Mouse (Mus musculus): ENCODE measurements around the gene Tango6. TPM values are rescaled to one million over a fixed set of nuclear protein-coding genes. Genes with fewer than 3 reads are reported as not detected.

The Tango6 gene
- polyA plus RNA-seq, 1 experiment from 2014 or later: 6.4 TPM

DNA sequence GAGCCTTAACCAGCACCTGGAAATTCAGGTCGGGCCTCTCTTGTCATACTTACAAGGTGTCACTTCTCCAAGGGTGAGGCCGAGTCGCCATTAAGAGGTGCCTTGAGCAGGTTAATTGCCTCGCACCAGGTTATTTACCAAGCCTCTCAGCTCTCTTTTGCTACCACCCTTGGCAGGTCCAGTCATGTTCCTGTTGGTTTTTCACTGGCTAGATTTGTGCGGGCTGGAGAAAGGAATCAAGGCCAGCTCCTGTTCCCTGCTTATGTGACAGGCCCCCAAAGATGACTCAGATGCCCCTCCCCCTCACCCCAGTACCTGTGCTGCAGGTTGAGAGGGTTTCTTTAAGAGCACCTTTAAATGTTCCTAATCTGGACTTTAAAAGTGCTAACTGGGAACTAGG, 36.1 kb upstream of the Tango6 start:
- no peak overlapping the region for H3K4me2 ChIP-seq
- no peaks in the 10 kb centered on the region for H3K4me1 ChIP-seq
- H3K27me3 ChIP-seq (replicated peaks): 0 out of 2 replicates have a peak, but pooled peaks cover 3% of the 10 kb centered on the region
- ATAC-seq: no peak
- no peak overlapping the region for H3K27ac ChIP-seq
- WGBS (ENCODE audit: insufficient replicate concordance): 67% methylated on average over 5 of the region's 5 CpGs
- no peaks in the 10 kb centered on the region for H3K36me3 ChIP-seq
- H3K9me3 ChIP-seq (replicated peaks): no peaks in the 10 kb centered on the region
- H3K9ac ChIP-seq: no peak overlapping the region
- no peak overlapping the region for H3K4me3 ChIP-seq

GRCm38 (mm10) chr8:106647387-106647786, 35.5 kb upstream of the Tango6 start:
- Histone ChIP-seq H3K36me3 (no peaks in the 10 kb centered on the region), H3K27ac (no peak overlapping the region), H3K4me2 (no peak overlapping the region), H3K9me3 (replicated peaks) (no peaks in the 10 kb centered on the region), H3K9ac (no peak overlapping the region), H3K4me3 (no peak overlapping the region), H3K4me1 (no peaks in the 10 kb centered on the region), H3K27me3 (replicated peaks) (0 out of 2 replicates have a peak, but pooled peaks cover 3% of the 10 kb centered on the region)
- WGBS (ENCODE audit: insufficient replicate concordance): 22% methylated on average over 2 of the region's 2 CpGs
- no peak for ATAC-seq

DNA sequence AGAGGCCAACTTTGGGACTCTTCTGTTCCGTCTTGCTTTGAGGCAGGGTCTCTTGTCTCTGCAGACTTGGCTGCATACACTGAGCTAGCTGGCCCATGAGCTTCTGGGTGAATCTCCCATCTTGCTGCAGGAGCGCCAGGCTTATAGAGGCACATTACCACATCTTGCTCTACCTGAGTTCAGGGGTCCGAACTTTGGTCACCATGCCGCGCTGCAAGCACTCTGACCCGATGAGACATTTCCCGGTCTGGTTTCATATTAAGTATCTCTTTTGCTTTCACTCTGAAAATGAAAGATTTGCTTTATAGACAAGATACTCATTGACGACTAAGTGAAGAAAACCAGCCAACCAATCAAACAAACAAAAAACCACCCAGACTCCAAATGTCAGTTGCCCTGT, 34.4 kb upstream of the Tango6 start:
- WGBS (ENCODE audit: insufficient replicate concordance): 72% methylated on average over 8 of the region's 8 CpGs
- Histone ChIP-seq H3K9ac (no peak overlapping the region), H3K4me2 (no peak overlapping the region), H3K4me1 (no peaks in the 10 kb centered on the region), H3K36me3 (no peaks in the 10 kb centered on the region), H3K9me3 (replicated peaks) (no peaks in the 10 kb centered on the region), H3K27me3 (replicated peaks) (0 out of 2 replicates have a peak, but pooled peaks cover 3% of the 10 kb centered on the region), H3K27ac (no peak overlapping the region), H3K4me3 (no peak overlapping the region)
- ATAC-seq: no peak

- H3K27me3 ChIP-seq (replicated peaks): no peaks in the 10 kb centered on the region
- WGBS (ENCODE audit: insufficient replicate concordance): 42% methylated on average over 3 of the region's 3 CpGs
- no peak for ATAC-seq
- 0 out of 2 replicates have a peak, but pooled peaks cover 2% of the 10 kb centered on the region for H3K36me3 ChIP-seq
- H3K4me1 ChIP-seq: no peaks in the 10 kb centered on the region
- no peak overlapping the region for H3K4me3 ChIP-seq
- H3K27ac ChIP-seq: no peak overlapping the region
- H3K9ac ChIP-seq: no peak overlapping the region
- H3K9me3 ChIP-seq (replicated peaks): no peaks in the 10 kb centered on the region
- H3K4me2 ChIP-seq: no peak overlapping the region
These were observed 30.9 kb upstream of the Tango6 start for GRCm38 (mm10) chr8:106651994-106652393.

DNA sequence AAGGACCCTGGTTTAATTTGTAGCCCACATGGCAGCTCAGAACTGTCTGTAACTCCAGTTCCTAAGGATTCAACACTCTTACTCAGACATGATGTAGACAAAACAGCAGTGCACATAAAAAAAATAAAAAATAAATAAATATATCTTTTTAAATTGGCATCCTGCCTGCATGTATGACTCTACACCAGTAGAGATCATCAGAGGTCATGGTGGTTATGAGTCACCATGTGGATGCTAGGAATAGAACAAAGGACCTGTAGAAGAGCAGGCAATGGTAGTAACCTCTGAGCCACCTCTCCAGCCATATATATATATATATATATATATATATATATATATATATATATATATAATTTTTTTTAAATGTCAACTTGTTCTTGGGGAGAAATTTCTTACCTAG, 26.8 kb upstream of the Tango6 start:
- Histone ChIP-seq H3K9me3 (replicated peaks) (no peaks in the 10 kb centered on the region), H3K4me2 (no peak overlapping the region), H3K9ac (no peak overlapping the region), H3K27ac (no peak overlapping the region), H3K27me3 (replicated peaks) (no peaks in the 10 kb centered on the region), H3K4me1 (no peaks in the 10 kb centered on the region), H3K4me3 (no peak overlapping the region), H3K36me3 (0 out of 2 replicates have a peak, but pooled peaks cover 2% of the 10 kb centered on the region)
- ATAC-seq: no peak

GRCm38 (mm10) chr8:106672786-106673185, 10.1 kb upstream of the Tango6 start:
- WGBS (ENCODE audit: insufficient replicate concordance): 64% methylated on average over 2 of the region's 2 CpGs
- Histone ChIP-seq H3K4me2 (no peak overlapping the region), H3K27me3 (replicated peaks) (0 out of 2 replicates have a peak, but pooled peaks cover 4% of the 10 kb centered on the region), H3K4me1 (no peaks in the 10 kb centered on the region), H3K9me3 (replicated peaks) (no peaks in the 10 kb centered on the region), H3K4me3 (no peak overlapping the region), H3K9ac (no peak overlapping the region), H3K27ac (no peak overlapping the region), H3K36me3 (no peaks in the 10 kb centered on the region)
- ATAC-seq: no peak

GRCm38 (mm10) chr8:106674318-106674717, 8.6 kb upstream of the Tango6 start:
- no peak overlapping the region for H3K9ac ChIP-seq
- no peak overlapping the region for H3K4me2 ChIP-seq
- H3K4me3 ChIP-seq: no peak overlapping the region
- H3K27ac ChIP-seq: no peak overlapping the region
- ATAC-seq: no peak
- whole genome bisulfite sequencing (ENCODE audit: insufficient replicate concordance): 91% methylated on average over 15 of the region's 15 CpGs
- no peaks in the 10 kb centered on the region for H3K9me3 ChIP-seq (replicated peaks)
- H3K27me3 ChIP-seq (replicated peaks): 0 out of 2 replicates have a peak, but pooled peaks cover 4% of the 10 kb centered on the region
- H3K36me3 ChIP-seq: no peaks in the 10 kb centered on the region
- H3K4me1 ChIP-seq: no peaks in the 10 kb centered on the region

DNA sequence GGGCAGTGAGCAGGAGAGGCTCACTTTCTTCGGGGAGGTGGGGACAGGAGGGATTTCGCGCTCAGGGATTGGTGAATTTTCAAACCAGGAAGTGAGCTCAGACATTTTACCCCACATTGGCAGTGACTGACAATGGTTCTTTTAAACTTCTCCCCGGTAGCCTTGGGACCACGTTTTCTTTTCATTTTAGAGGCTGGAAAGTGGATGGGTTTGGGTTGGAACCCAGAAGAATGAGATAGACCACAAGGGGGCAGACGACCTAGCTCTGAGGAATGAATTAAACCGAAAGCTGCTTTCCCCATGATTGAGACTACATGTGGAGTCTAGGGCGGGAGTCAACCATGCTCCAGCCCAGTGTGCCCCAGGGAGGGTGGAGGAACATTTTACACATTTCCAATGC, 8.0 kb upstream of the Tango6 start:
- H3K9me3 ChIP-seq (replicated peaks): no peaks in the 10 kb centered on the region
- H3K36me3 ChIP-seq: no peaks in the 10 kb centered on the region
- no peak overlapping the region for H3K4me3 ChIP-seq
- 61% methylated on average over 8 of the region's 8 CpGs for WGBS (ENCODE audit: insufficient replicate concordance)
- H3K27ac ChIP-seq: no peak overlapping the region
- no peaks in the 10 kb centered on the region for H3K4me1 ChIP-seq
- no peak overlapping the region for H3K9ac ChIP-seq
- ATAC-seq: no peak
- H3K4me2 ChIP-seq: no peak overlapping the region
- 0 out of 2 replicates have a peak, but pooled peaks cover 4% of the 10 kb centered on the region for H3K27me3 ChIP-seq (replicated peaks)

- Histone ChIP-seq H3K27ac (no peak overlapping the region), H3K27me3 (replicated peaks) (no peaks in the 10 kb centered on the region), H3K4me2 (no peak overlapping the region), H3K36me3 (peaks cover 7% of the 10 kb centered on the region), H3K9me3 (replicated peaks) (no peaks in the 10 kb centered on the region), H3K9ac (no peak overlapping the region), H3K4me1 (peaks cover 24% of the 10 kb centered on the region), H3K4me3 (no peak overlapping the region)
- ATAC-seq: no peak
- WGBS (ENCODE audit: insufficient replicate concordance): 91% methylated on average over 4 of the region's 4 CpGs
These were observed 1.5 kb downstream of the Tango6 start for GRCm38 (mm10) chr8:106684387-106684786.

DNA sequence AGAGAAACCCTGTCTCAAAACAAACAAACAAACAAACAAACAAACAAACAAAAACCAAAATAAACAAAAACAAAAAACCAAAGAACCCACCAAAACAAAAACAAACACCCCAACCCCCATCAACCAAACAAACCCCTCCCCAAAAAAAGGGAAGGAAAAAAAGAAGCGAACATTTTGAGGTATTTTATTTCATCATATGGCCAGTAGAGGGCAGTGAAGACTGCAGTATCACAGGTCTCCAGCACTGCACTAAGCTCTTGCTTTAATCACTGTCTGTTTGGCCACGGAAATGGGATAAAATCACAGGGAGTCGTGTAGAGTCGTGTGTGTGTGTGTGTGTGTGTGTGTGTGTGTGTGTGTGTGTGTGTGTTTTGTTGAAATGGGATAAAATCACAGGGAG, 4.6 kb downstream of the Tango6 start:
- Histone ChIP-seq H3K9me3 (replicated peaks) (no peaks in the 10 kb centered on the region), H3K27ac (no peak overlapping the region), H3K4me2 (no peak overlapping the region), H3K36me3 (peaks cover 18% of the 10 kb centered on the region), H3K4me3 (no peak overlapping the region), H3K27me3 (replicated peaks) (no peaks in the 10 kb centered on the region), H3K9ac (no peak overlapping the region), H3K4me1 (peaks cover 24% of the 10 kb centered on the region)
- ATAC-seq: no peak
- 3% methylated on average over 4 of the region's 4 CpGs for WGBS (ENCODE audit: insufficient replicate concordance)

GRCm38 (mm10) chr8:106697748-106698248, 14.9 kb downstream of the Tango6 start:
- H3K27me3 ChIP-seq (replicated peaks): no peaks in the 10 kb centered on the region
- no peak for ATAC-seq
- 70% methylated on average over 3 of the region's 3 CpGs for WGBS (ENCODE audit: insufficient replicate concordance)
- H3K9ac ChIP-seq: no peak overlapping the region
- H3K36me3 ChIP-seq: peaks cover 71% of the 10 kb centered on the region
- no peak overlapping the region for H3K27ac ChIP-seq
- H3K4me1 ChIP-seq: no peaks in the 10 kb centered on the region
- H3K9me3 ChIP-seq (replicated peaks): no peaks in the 10 kb centered on the region
- no peak overlapping the region for H3K4me2 ChIP-seq
- H3K4me3 ChIP-seq: no peak overlapping the region

DNA sequence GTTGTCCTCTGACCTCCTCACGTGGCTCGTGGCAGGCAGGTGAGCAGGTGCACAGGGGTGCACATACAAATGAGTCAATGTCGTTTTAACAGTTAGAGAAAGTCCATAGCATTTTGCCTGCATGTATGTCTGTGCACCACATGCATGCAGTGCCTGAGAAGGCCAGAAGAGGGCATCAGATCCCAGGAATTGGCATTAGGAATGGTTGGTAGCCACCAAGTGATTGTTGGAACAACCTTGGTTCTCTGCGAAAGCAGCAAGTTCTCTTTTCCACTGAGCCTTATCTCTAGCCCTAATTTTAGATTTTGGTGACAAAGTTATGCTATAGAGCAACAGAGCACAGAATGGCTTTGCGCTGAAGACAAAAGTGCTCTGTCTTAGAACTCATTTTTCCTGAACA, 16.7 kb downstream of the Tango6 start:
- ATAC-seq: no peak
- Histone ChIP-seq H3K27me3 (replicated peaks) (no peaks in the 10 kb centered on the region), H3K4me1 (no peaks in the 10 kb centered on the region), H3K4me2 (no peak overlapping the region), H3K27ac (no peak overlapping the region), H3K9ac (no peak overlapping the region), H3K9me3 (replicated peaks) (no peaks in the 10 kb centered on the region), H3K36me3 (peaks cover 67% of the 10 kb centered on the region), H3K4me3 (no peak overlapping the region)
- 67% methylated on average over 5 of the region's 5 CpGs for WGBS (ENCODE audit: insufficient replicate concordance)

GRCm38 (mm10) chr8:106700131-106700530, 17.3 kb downstream of the Tango6 start:
- 88% methylated on average over 6 of the region's 6 CpGs for WGBS (ENCODE audit: insufficient replicate concordance)
- peaks cover 66% of the 10 kb centered on the region for H3K36me3 ChIP-seq
- no peaks in the 10 kb centered on the region for H3K27me3 ChIP-seq (replicated peaks)
- no peak for ATAC-seq
- H3K9me3 ChIP-seq (replicated peaks): no peaks in the 10 kb centered on the region
- no peaks in the 10 kb centered on the region for H3K4me1 ChIP-seq
- H3K9ac ChIP-seq: no peak overlapping the region
- H3K4me3 ChIP-seq: no peak overlapping the region
- H3K27ac ChIP-seq: no peak overlapping the region
- no peak overlapping the region for H3K4me2 ChIP-seq
